Mouse (Mus musculus) small intestine, adult 2 months (tissue): ENCODE measurements around the gene Fbxw7.

Experiments
- CTCF ChIP-seq: fragments of 200-500 bp; IDR thresholded peaks from 2 replicates; pipeline ENCODE4 v1.5.1; 2012; ENCODE audit warnings: low read depth, mild to moderate bottlenecking, control low read depth, inconsistent platforms, low read length, moderate library complexity, mixed read lengths; ENCODE audit not compliant: insufficient replicate concordance, insufficient read length; ENCODE audit errors: extremely low read depth
- POLR2A ChIP-seq: fragments of 200-500 bp; IDR thresholded peaks from 2 replicates; pipeline ENCODE4 v1.6.1; 2012; ENCODE audit warnings: low read depth, mild to moderate bottlenecking, control low read depth, inconsistent platforms, low read length, moderate library complexity

- TF ChIP-seq CTCF (no peak), POLR2A (no peak)
Observed at GRCm38 (mm10) chr3:84860669-84861068, 45.6 kb downstream of the Fbxw7 start.
